Mouse (Mus musculus): ENCODE results near the gene Snx29. TPM values are rescaled to one million over a fixed set of nuclear protein-coding genes. Genes with fewer than 3 reads are reported as not detected.

The Snx29 gene
- total RNA-seq, 2 experiments from 2014 or later = 10.8 to 14.9 TPM

DNA sequence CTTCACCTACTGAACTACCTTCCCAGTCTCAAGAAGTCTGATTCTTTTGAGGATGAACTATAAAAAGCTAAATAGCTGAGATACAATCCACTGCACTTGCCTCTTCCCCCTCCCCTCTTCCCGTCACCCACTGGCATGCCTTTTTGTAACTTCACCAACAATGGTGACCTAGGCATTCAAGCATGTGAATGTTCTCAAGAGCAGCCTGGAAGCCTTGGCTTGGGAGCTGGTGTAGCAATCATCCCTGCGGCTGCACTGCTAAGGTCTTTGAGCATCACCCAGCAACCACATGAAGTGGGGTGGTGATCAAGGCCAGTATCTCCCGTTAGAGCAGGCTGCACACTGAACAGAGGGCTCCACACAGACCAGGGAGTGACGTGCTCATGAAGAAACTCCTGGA lies 471.9 kb downstream of the Snx29 start:
- no peak for DNase-seq
- intact Hi-C loops (cut with DNase I) = no loop called here

DNA sequence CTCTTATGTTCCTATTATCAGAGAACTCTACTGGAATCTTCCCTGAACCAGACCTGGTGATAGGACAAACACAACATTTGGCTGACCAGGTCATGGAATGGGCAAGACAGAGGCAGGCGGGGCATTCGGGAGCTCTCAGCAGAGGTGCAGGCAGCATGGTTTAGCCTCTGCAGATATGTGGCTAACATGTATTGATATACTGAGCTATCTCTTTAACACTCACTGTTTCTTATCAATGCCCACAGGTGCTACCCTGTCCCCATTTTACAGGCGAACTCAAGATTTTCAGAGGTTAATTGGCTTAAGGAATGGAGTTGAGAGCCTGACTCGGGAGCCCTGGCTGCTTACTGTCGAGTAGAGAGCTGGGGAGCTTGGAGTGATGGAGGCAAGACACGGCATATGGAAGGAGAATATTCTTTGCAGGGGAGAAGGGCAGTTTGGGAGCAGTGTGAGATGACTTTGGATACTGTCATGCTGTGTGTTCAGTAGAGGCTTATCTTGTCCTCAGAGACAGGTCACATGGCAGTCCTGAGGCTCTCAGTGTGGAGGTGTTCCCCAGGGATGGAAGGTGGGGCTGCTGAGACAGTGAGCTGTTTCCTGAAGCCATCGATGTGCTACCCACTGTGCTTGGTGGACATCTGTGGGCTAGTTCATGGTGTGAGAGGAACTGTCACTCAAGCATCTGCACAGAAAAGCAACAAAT lies 473.2 kb downstream of the Snx29 start:
- intact Hi-C loops (cut with DNase I) = no loop called here
- no peak for DNase-seq

- no peak for DNase-seq
These were observed 479.3 kb downstream of the Snx29 start for GRCm38 (mm10) chr16:11801960-11802539.

More at GRCm38 (mm10) chr16:11801960-11802539, 479.3 kb downstream of the Snx29 start:
- intact Hi-C loops (cut with DNase I) = no loop called here

Other genes with a start within 250 kb of the Snx29 start
- gene Txndc11, start 188.3 kb upstream of the Snx29 start, total RNA-seq (2021) = 10 to 100 TPM; 12.5 to 14.7 TPM
- 10 to 100 TPM; 19.8 to 26.0 TPM for gene Zc3h7a, start 146.5 kb upstream of the Snx29 start, total RNA-seq (2021)
- gene Rsl1d1, start 119.6 kb upstream of the Snx29 start, total RNA-seq (2021) = 10 to 100 TPM; 52.5 to 54.7 TPM
- gene Gspt1, start 68.6 kb upstream of the Snx29 start, total RNA-seq (2021) = 10 to 100 TPM; 64.1 to 65.2 TPM
- gene Tnfrsf17, start 9.1 kb upstream of the Snx29 start, total RNA-seq (2021) = not detected

All from heart, postnatal 36 days (tissue).